Mouse (Mus musculus) ES-E14 (cell line): ENCODE results near the gene Tmem198b.

Experiments used
- CHD2 ChIP-seq: IDR thresholded peaks from 2 replicates; pipeline ENCODE4 v1.6.1; 2014; ENCODE audit warnings: mild to moderate bottlenecking, low read depth, low read length, inconsistent platforms
- HCFC1 ChIP-seq: IDR thresholded peaks from 2 replicates; pipeline ENCODE4 v1.6.1; 2012; ENCODE audit warnings: low read length, inconsistent platforms, borderline replicate concordance; ENCODE audit not compliant: insufficient read depth
- MAFK ChIP-seq: IDR thresholded peaks from 2 replicates; pipeline ENCODE4 v1.6.1; 2014; ENCODE audit warnings: mild to moderate bottlenecking, low read depth, low read length, inconsistent platforms; ENCODE audit not compliant: insufficient read depth
- ZC3H11A ChIP-seq: IDR thresholded peaks from 2 replicates; pipeline ENCODE4 v1.6.1; 2012; ENCODE audit warnings: low read depth, mild to moderate bottlenecking, inconsistent platforms, low read length, borderline replicate concordance
- ZNF384 ChIP-seq: IDR thresholded peaks from 2 replicates; pipeline ENCODE4 v1.6.1; 2012; ENCODE audit warnings: low read depth, low read length, inconsistent platforms

- no peak for TF ChIP-seq HCFC1
- TF ChIP-seq CHD2, result no peak
- TF ChIP-seq ZNF384, result no peak
- no peak for TF ChIP-seq ZC3H11A
- no peak for TF ChIP-seq MAFK
Observed at GRCm38 (mm10) chr10:128839434-128839833, 35.3 kb upstream of the Tmem198b start.
